ENCODE assay signal across 22 mouse cellular contexts in the genomic region with DNA sequence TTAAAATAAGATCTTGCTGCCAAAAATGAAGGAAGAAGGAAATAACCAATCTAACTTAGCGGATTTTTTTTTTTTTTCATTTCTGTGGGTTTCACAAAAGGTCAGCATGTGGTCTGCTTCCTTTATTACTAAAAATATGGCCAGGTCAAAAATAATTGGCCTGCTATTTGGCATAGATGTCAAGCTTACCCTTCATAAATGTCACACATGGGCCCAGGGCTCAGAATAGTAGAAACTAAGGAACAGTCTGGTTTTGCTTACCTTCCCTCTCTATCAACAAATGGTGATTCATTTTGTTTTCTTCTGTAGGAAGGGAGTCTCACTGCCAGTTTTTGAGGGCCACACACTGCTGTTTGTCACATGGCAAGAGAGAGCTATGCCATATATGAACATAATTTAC.
DNase-seq lines count a peak whose midpoint lies in the region; ATAC-seq and TF ChIP-seq lines count a peak whose summit lies in the region.
"Had no signal": no experiment of that assay in that cellular context is flagged by ENCODE, and none has a peak within 500 bp of the region (broad histone marks: within the 10 kb centered on the region; RNA-seq: fewer than 3 reads in every experiment).

No protein-coding gene starts in this region.

- TF ChIP-seq POLR2A in cerebellum, adult 2 months (IDR thresholded peaks at IDR 0.05; ENCODE audit: borderline replicate concordance, insufficient read depth, low read length) = no peak

- peaks cover 21% of the 10 kb centered on the region for H3K4me1 ChIP-seq in cerebellum, adult 2 months (ENCODE audit: control insufficient read depth, insufficient read depth, low read length)

- no peak for ATAC-seq in cerebellum, adult (ENCODE audit: insufficient number of reproducible peaks, low FRiP score, low TSS enrichment)
- ATAC-seq: activated CD4-positive, CD25-positive, alpha-beta regulatory T cell, adult 4 months; CD4-positive, CD25-positive, alpha-beta regulatory T cell, adult 4 months; Patski had no signal

- H3K27me3 ChIP-seq in cerebellum, adult 2 months (ENCODE audit: control insufficient read depth, insufficient read depth, low read length) = no peaks in the 10 kb centered on the region
- H3K27me3 ChIP-seq: CH12.LX had no signal

- 13% methylated on average over 1 of the region's 1 CpGs for WGBS in cerebellum, adult 2 months

- H3K27ac ChIP-seq in cerebellum, adult 2 months (ENCODE audit: insufficient read depth, low read length) = peak overlapping the region; percentile 87

- no peak for TF ChIP-seq CTCF in cerebellum, adult 2 months (IDR thresholded peaks at IDR 0.05; ENCODE audit: borderline replicate concordance, insufficient read depth, low read depth, low read length)

- DNase-seq in cerebellum, adult 2 months = peak in 1 of 2 experiments; percentile 76
- DNase-seq in cerebellum, postnatal 4 days (ENCODE audit: low spot score in 2 of 2) = no peak
- peak; percentile 50 for DNase-seq in cerebellum, adult 9-10 months
- DNase-seq in brain, adult 2 months (ENCODE audit: low read depth, low spot score) = peak; percentile 61
- no peak for DNase-seq in kidney, postnatal 25 days
- DNase-seq: adrenal gland, adult 2 months; adrenal gland, adult 8-10 months; adrenal gland, postnatal 10 days; adrenal gland, postnatal 14 days; adrenal gland, postnatal 25 days; adrenal gland, postnatal 36 days; B cell, adult 2 months; cerebellum, adult 11 months; cerebellum, adult 11-12 months; cerebellum, adult 18-20 months; cerebellum, adult 8-10 months; cerebellum, adult 9-11 months had no signal

- no peak overlapping the region for H3K4me3 ChIP-seq in cerebellum, adult 2 months (replicated peaks; ENCODE audit: insufficient read depth, low read depth, low read length)

Comparison
In these comparisons a context has a peak if more than half of its experiments do, and no peak if none do; other contexts are left out.
1. DNase-seq: peak in cerebellum, adult 9-10 months (single experiment) and brain, adult 2 months (single experiment); none in cerebellum, postnatal 4 days (0 of 2) and kidney, postnatal 25 days (0 of 2).